Mouse (Mus musculus): ENCODE measurements around the gene Btg4. TPM values are rescaled to one million over a fixed set of nuclear protein-coding genes. Genes with fewer than 3 reads are reported as not detected.

The Btg4 gene
- total RNA-seq, 2 experiments from 2014 or later, result not detected

GRCm38 (mm10) chr9:51161771-51162388 is 101.2 kb downstream of the Btg4 start:
- peak; percentile 76 to 87 for DNase-seq
- intact Hi-C loops (cut with DNase I), result loop anchor here (1.0 to 5.0 kb wide), 3 partner anchors 130 to 937 kb away; no protein-coding TSS in a partner anchor

- intact Hi-C loops (cut with DNase I), result loop anchor here (5.0 kb wide), 1 partner anchor 743 kb away; no protein-coding TSS in a partner anchor
- no peak for DNase-seq
These were observed 103.3 kb downstream of the Btg4 start for GRCm38 (mm10) chr9:51163989-51164388.

- no peak for DNase-seq
- intact Hi-C loops (cut with DNase I), result no loop called here
These were observed 104.8 kb downstream of the Btg4 start, which contains the start of gene Gm32742 for GRCm38 (mm10) chr9:51165312-51166180. Gene Gm32742 (minus strand): TSS chr9:51165517.

GRCm38 (mm10) chr9:51167954-51168353 is 107.3 kb downstream of the Btg4 start:
- intact Hi-C loops (cut with DNase I), result no loop called here
- DNase-seq, result no peak

DNA sequence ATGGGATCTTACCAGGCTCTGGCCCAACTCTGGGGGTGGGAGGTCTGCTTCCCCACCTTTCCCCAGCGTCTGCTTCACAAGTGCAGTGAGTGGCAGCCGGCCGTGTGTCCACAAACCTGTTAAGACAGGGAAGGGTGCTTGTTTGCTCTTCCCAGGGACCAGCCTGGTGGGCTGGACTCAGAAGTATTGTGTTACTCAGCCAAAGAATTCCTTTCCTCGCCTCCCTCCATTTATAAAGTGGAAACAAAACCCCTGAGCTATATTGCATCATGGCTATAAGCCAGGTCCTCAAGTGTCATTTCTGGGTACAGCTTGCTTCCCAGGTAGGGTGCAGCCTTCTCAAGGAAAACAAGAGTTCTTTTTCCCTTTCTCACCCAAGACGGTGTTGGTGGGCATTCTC is 108.0 kb downstream of the Btg4 start:
- DNase-seq, result no peak
- intact Hi-C loops (cut with DNase I), result no loop called here

DNA sequence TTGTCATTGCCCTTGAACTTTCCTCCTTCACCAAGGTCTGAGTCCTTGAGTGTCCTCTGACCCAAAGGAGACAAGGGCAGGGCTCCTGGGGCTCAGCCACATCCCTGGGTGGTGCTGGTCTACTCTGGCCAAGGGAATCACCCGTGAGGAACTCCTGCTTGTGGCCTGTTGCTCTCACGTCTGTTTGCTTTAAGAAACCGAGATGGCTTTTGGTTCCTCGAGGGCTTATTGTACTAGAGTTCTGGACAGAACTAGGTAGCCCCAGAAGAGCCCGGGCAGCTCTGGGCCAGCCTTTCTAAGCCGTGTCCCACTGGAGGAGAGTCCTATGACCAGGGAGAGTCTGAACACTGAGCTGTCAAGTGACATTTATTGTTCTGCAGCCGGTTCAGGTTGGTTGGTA is 108.4 kb downstream of the Btg4 start:
- intact Hi-C loops (cut with DNase I), result no loop called here
- no peak for DNase-seq

Small RNA genes lying within 50 kb of the gene (microRNA-seq; reads per million reads assigned to microRNA genes)
- gene Mir34b, result 7.5 to 16.1 reads per million in 2 experiments
- gene Mir34c, result 272 to 434 reads per million in 2 experiments

Other genes with a start within 250 kb of the Btg4 start
- 10 to 100 TPM in 1 of 2 experiments, 1 to 10 TPM in 1; 9.3 to 12.2 TPM for gene Ppp2r1b, start 215.6 kb upstream of the Btg4 start, total RNA-seq (2021)
- 10 to 100 TPM; 25.5 to 29.9 TPM for gene Sik2, start 51.8 kb upstream of the Btg4 start, total RNA-seq (2021)
- 1 to 10 TPM; 8.8 to 9.7 TPM for gene Layn, start 16.2 kb downstream of the Btg4 start, total RNA-seq (2021)
- gene 4833427G06Rik, start 41.2 kb downstream of the Btg4 start, total RNA-seq (2021), result not detected
- gene Gm32742, start 104.6 kb downstream of the Btg4 start, total RNA-seq (2021), result not detected
- under 1 TPM; 0.48 to 0.61 TPM for gene Pou2af1, start 152.8 kb downstream of the Btg4 start, total RNA-seq (2021)
- gene Colca2, start 217.7 kb downstream of the Btg4 start, total RNA-seq (2021), result 1 to 10 TPM in 1 of 2 experiments, under 1 TPM in 1; 0.67 to 1.1 TPM